Mouse (Mus musculus): Measurements from ENCODE around the gene Tox2.

Tox2 gene

GRCm38 (mm10) chr2:163360858-163361623 lies 158.1 kb downstream of the Tox2 start:
- DNase-seq (ENCODE audit: inconsistent age in 2 of 2, low spot score in 1 of 2): no peak

- no peak for DNase-seq (ENCODE audit: inconsistent age in 2 of 2, low spot score in 1 of 2)
These were observed 160.3 kb downstream of the Tox2 start for GRCm38 (mm10) chr2:163362940-163363921.

GRCm38 (mm10) chr2:163364785-163365541 lies 162.0 kb downstream of the Tox2 start:
- DNase-seq (ENCODE audit: inconsistent age in 2 of 2, low spot score in 1 of 2): no peak

- DNase-seq (ENCODE audit: inconsistent age in 2 of 2, low spot score in 1 of 2): no peak
These were observed 167.2 kb downstream of the Tox2 start for GRCm38 (mm10) chr2:163370175-163370574.

- no peak for DNase-seq (ENCODE audit: inconsistent age in 2 of 2, low spot score in 1 of 2)
These were observed 169.7 kb downstream of the Tox2 start for GRCm38 (mm10) chr2:163372627-163373026.

Measured in adrenal gland, adult (tissue).